Mouse (Mus musculus) intestine, postnatal 0 days (tissue): ENCODE data around the gene Mrpl17. TPM values are rescaled to one million over a fixed set of nuclear protein-coding genes. Genes with fewer than 3 reads are reported as not detected.

Experiments used
- ATAC-seq: fragments of 200-750 bp; cut with Nextera tagmentation; 2 replicates; pipeline ENCODE4 v1.8.0; 2017; ENCODE audit warnings: mild to moderate bottlenecking, moderate TSS enrichment, moderate library complexity
- H3K27ac ChIP-seq: fragments of 300-500 bp; sonication (generic); 2 replicates; pipeline ENCODE4 v1.5.1; 2014; ENCODE audit warnings: mild to moderate bottlenecking, low read depth, low read length, moderate library complexity
- H3K27me3 ChIP-seq: fragments of 300-500 bp; sonication (generic); replicated peaks from 2 replicates; pipeline ENCODE4 v1.6.1; 2014; ENCODE audit warnings: low read length, mixed read lengths; ENCODE audit not compliant: control insufficient read depth, insufficient read depth
- H3K36me3 ChIP-seq: fragments of 300-500 bp; sonication (generic); 2 replicates; pipeline ENCODE4 v1.6.1; 2014; ENCODE audit warnings: mild to moderate bottlenecking, moderate library complexity; ENCODE audit not compliant: control insufficient read depth, insufficient read depth
- H3K4me1 ChIP-seq: fragments of 300-500 bp; sonication (generic); replicated peaks from 2 replicates; pipeline ENCODE4 v1.6.1; 2014; ENCODE audit warnings: antibody characterized with exemption, low read length, mixed read lengths; ENCODE audit not compliant: control insufficient read depth, insufficient read depth
- H3K4me2 ChIP-seq: fragments of 300-500 bp; sonication (generic); replicated peaks from 2 replicates; pipeline ENCODE4 v1.6.1; 2014; ENCODE audit warnings: low read depth, mild to moderate bottlenecking, moderate library complexity
- H3K4me3 ChIP-seq: fragments of 300-500 bp; sonication (generic); 2 replicates; pipeline ENCODE4 v1.5.1; 2014; ENCODE audit warnings: low read depth, low read length
- H3K9ac ChIP-seq: fragments of 300-500 bp; sonication (generic); 2 replicates; pipeline ENCODE4 v1.6.1; 2014; ENCODE audit warnings: mild to moderate bottlenecking, low read depth, low read length
- H3K9me3 ChIP-seq: fragments of 300-500 bp; sonication (generic); 2 replicates; pipeline ENCODE4 v1.6.1; 2016; ENCODE audit warnings: mixed run types; ENCODE audit not compliant: control insufficient read depth
- CTCF ChIP-seq: sonication (generic); IDR thresholded peaks from 2 replicates; pipeline ENCODE4 v1.5.1; 2016; ENCODE audit warnings: low read depth, mild to moderate bottlenecking, control low read depth, antibody characterized with exemption, moderate library complexity
- WGBS: fragments of 180-500 bp; shearing (Covaris S2); extraction: QIAGEN DNeasy Blood & Tissue Kit; methylation state at CpG from one replicate; pipeline ENCODE4 v1.1.7; 2014; 5-methylcytosine and 5-hydroxymethylcytosine counted together
- polyA plus RNA-seq: library from polyadenylated mRNA; unstranded; fragments of >200 nt; fragmentation: Nextera tagmentation; extraction: Ambion mirVana; gene quantifications from 2 replicates; pipeline ENCODE4 v1.2.1, GENCODE M21; 2015

Mrpl17 gene
- polyA plus RNA-seq, 1 experiment from 2014 or later: 255 TPM

GRCm38 (mm10) chr7:105778553-105779265, 32.2 kb downstream of the Mrpl17 start:
- peak overlapping the region; percentile 76 for H3K27ac ChIP-seq
- TF ChIP-seq CTCF: no peak

GRCm38 (mm10) chr7:105777797-105778552, 32.9 kb downstream of the Mrpl17 start:
- no peaks in the 10 kb centered on the region for H3K9me3 ChIP-seq
- no peaks in the 10 kb centered on the region for H3K27me3 ChIP-seq
- no peak overlapping the region for H3K9ac ChIP-seq
- no peaks in the 10 kb centered on the region for H3K4me1 ChIP-seq
- 47% methylated on average over 13 of the region's 13 CpGs for WGBS
- peak overlapping the region; percentile 76 for H3K27ac ChIP-seq
- peak; percentile 40 for ATAC-seq
- peaks cover 6% of the 10 kb centered on the region for H3K36me3 ChIP-seq
- H3K4me2 ChIP-seq: peak overlapping the region; percentile 32
- H3K4me3 ChIP-seq: no peak overlapping the region
- no peak for TF ChIP-seq CTCF

More at GRCm38 (mm10) chr7:105778553-105779265, 32.2 kb downstream of the Mrpl17 start:
- Histone ChIP-seq H3K4me3 (no peak overlapping the region), H3K9ac (no peak overlapping the region; the same call in 1 of the 2 replicates), H3K4me2 (peak overlapping the region; percentile 32), H3K4me1 (no peaks in the 10 kb centered on the region), H3K9me3 (no peaks in the 10 kb centered on the region), H3K27me3 (no peaks in the 10 kb centered on the region), H3K36me3 (peaks cover 5% of the 10 kb centered on the region)
- ATAC-seq: peak; percentile 41
- WGBS: 35% methylated on average over 4 of the region's 4 CpGs

GRCm38 (mm10) chr7:105777316-105777715, 33.6 kb downstream of the Mrpl17 start:
- Histone ChIP-seq H3K4me3 (no peak overlapping the region), H3K27me3 (no peaks in the 10 kb centered on the region), H3K4me1 (no peaks in the 10 kb centered on the region), H3K27ac (no peak overlapping the region), H3K9ac (no peak overlapping the region), H3K9me3 (no peaks in the 10 kb centered on the region), H3K4me2 (peak overlapping the region; percentile 32; the same call in 1 of the 2 replicates), H3K36me3 (peaks cover 13% of the 10 kb centered on the region; the same call in 1 of the 2 replicates)
- TF ChIP-seq CTCF: no peak
- WGBS: 87% methylated on average over 1 of the region's 1 CpGs
- ATAC-seq: no peak

- H3K4me1 ChIP-seq: no peaks in the 10 kb centered on the region
- WGBS: 86% methylated on average over 2 of the region's 2 CpGs
- TF ChIP-seq CTCF: no peak
Measured at GRCm38 (mm10) chr7:105776026-105776425, 34.9 kb downstream of the Mrpl17 start.

GRCm38 (mm10) chr7:105774661-105775060, 36.2 kb downstream of the Mrpl17 start:
- Histone ChIP-seq H3K4me2 (no peak overlapping the region), H3K4me3 (no peak overlapping the region), H3K9me3 (no peaks in the 10 kb centered on the region), H3K9ac (no peak overlapping the region), H3K36me3 (peaks cover 8% of the 10 kb centered on the region; the same call in 1 of the 2 replicates), H3K4me1 (no peaks in the 10 kb centered on the region), H3K27ac (no peak overlapping the region), H3K27me3 (no peaks in the 10 kb centered on the region)
- no peak for TF ChIP-seq CTCF
- WGBS: 55% methylated on average over 8 of the region's 8 CpGs
- ATAC-seq: no peak

More at GRCm38 (mm10) chr7:105776026-105776425, 34.9 kb downstream of the Mrpl17 start:
- Histone ChIP-seq H3K27me3 (no peaks in the 10 kb centered on the region), H3K4me2 (no peak overlapping the region), H3K9me3 (no peaks in the 10 kb centered on the region), H3K4me3 (no peak overlapping the region), H3K9ac (no peak overlapping the region), H3K36me3 (peaks cover 8% of the 10 kb centered on the region; the same call in 1 of the 2 replicates), H3K27ac (no peak overlapping the region)
- ATAC-seq: no peak

GRCm38 (mm10) chr7:105773041-105773440, 37.9 kb downstream of the Mrpl17 start:
- no peak for TF ChIP-seq CTCF
- Histone ChIP-seq H3K27me3 (no peaks in the 10 kb centered on the region), H3K36me3 (peaks cover 8% of the 10 kb centered on the region; the same call in 1 of the 2 replicates), H3K4me2 (no peak overlapping the region), H3K4me3 (no peak overlapping the region), H3K9ac (no peak overlapping the region), H3K9me3 (no peaks in the 10 kb centered on the region), H3K4me1 (no peaks in the 10 kb centered on the region), H3K27ac (no peak overlapping the region)
- WGBS: 87% methylated on average over 5 of the region's 5 CpGs
- no peak for ATAC-seq
